Mouse (Mus musculus) brain, embryonic 14.5 days (tissue): Measurements from ENCODE around the gene Ndufb11.

ENCODE experiments used
- CTCF ChIP-seq: fragments of 200-500 bp; IDR thresholded peaks from 2 replicates; pipeline ENCODE4 v1.5.1; 2012; ENCODE audit warnings: inconsistent platforms, mild to moderate bottlenecking, moderate library complexity, borderline replicate concordance; ENCODE audit not compliant: insufficient read depth, insufficient read length; ENCODE audit errors: extremely low read depth
- POLR2A ChIP-seq: fragments of 200-500 bp; IDR thresholded peaks from 2 replicates; pipeline ENCODE4 v1.6.1; 2012; ENCODE audit warnings: mild to moderate bottlenecking, inconsistent platforms, borderline replicate concordance; ENCODE audit not compliant: poor library complexity, insufficient read depth, insufficient read length, severe bottlenecking; ENCODE audit errors: extremely low read depth

GRCm38 (mm10) chrX:20638141-20638540 is 20.7 kb upstream of the Ndufb11 start:
- TF ChIP-seq CTCF (no peak), POLR2A (no peak)
